ENCODE assay signal across 9 mouse cellular contexts in genomic region chr5:129063792-129064087, GRCm38 (mm10). TPM values are rescaled to one million over a fixed set of nuclear protein-coding genes. Genes with fewer than 3 reads are reported as not detected.
DNase-seq lines count a peak whose midpoint lies in the region; ATAC-seq and TF ChIP-seq lines count a peak whose summit lies in the region.
"Had no signal": no experiment of that assay in that cellular context is flagged by ENCODE, and none has a peak within 500 bp of the region (broad histone marks: within the 10 kb centered on the region; RNA-seq: fewer than 3 reads in every experiment).

No protein-coding gene starts in this region.

- H3K4me2 ChIP-seq in heart, embryonic 15.5 days: peak overlapping the region; percentile 52
- peak overlapping the region; percentile 38 for H3K4me2 ChIP-seq in hindbrain, embryonic 11.5 days (replicated peaks; ENCODE audit: low read depth, low read length)
- peak overlapping the region; percentile 53 for H3K4me2 ChIP-seq in midbrain, embryonic 13.5 days (replicated peaks)
- H3K4me2 ChIP-seq: liver, embryonic 13.5 days had no signal

- TF ChIP-seq CTCF in cortical plate, adult 2 months (IDR thresholded peaks at IDR 0.05; ENCODE audit: extremely low read depth, insufficient read depth, low read length): no peak

- no peak for ATAC-seq in heart, embryonic 15.5 days (replicated peaks; ENCODE audit: insufficient number of reproducible peaks, insufficient read depth, low FRiP score, low read depth)
- peak; percentile 47 for ATAC-seq in hindbrain, embryonic 11.5 days (ENCODE audit: low FRiP score)
- ATAC-seq in midbrain, embryonic 13.5 days: peak; percentile 35; the same call in 1 of the 2 replicates
- ATAC-seq in megakaryocyte-erythroid progenitor cell, adult 5-6 weeks (replicated peaks; ENCODE audit: low FRiP score, low TSS enrichment, poor library complexity, severe bottlenecking): no peak

- peaks cover 32% of the 10 kb centered on the region for H3K27me3 ChIP-seq in heart, embryonic 15.5 days
- H3K27me3 ChIP-seq in hindbrain, embryonic 11.5 days (ENCODE audit: control insufficient read depth, insufficient read depth, low read length): peaks cover 3% of the 10 kb centered on the region; the same call in 1 of the 2 replicates
- H3K27me3 ChIP-seq in midbrain, embryonic 13.5 days: peaks cover 16% of the 10 kb centered on the region

- intact Hi-C loops in heart, postnatal 10 days (cut with DNase I): loop anchor here (2.0 to 10.0 kb wide), 4 partner anchors 113 to 531 kb away; no protein-coding TSS in a partner anchor

- TF ChIP-seq POLR2A in cortical plate, adult 2 months (IDR thresholded peaks at IDR 0.05; ENCODE audit: extremely low read depth, insufficient read depth, low read length): no peak

- H3K4me1 ChIP-seq in heart, embryonic 15.5 days (replicated peaks): peaks cover 8% of the 10 kb centered on the region
- H3K4me1 ChIP-seq in cortical plate, adult 2 months (ENCODE audit: control insufficient read depth, insufficient read depth, low read length): peaks cover 8% of the 10 kb centered on the region
- no peaks in the 10 kb centered on the region for H3K4me1 ChIP-seq in hindbrain, embryonic 11.5 days (replicated peaks; ENCODE audit: control insufficient read depth, insufficient read depth, low read length)
- peaks cover 9% of the 10 kb centered on the region for H3K4me1 ChIP-seq in midbrain, embryonic 13.5 days (replicated peaks)
- H3K4me1 ChIP-seq: liver, embryonic 13.5 days had no signal

- H3K4me3 ChIP-seq in heart, embryonic 15.5 days: peak overlapping the region; percentile 13; the same call in 1 of the 2 replicates
- H3K4me3 ChIP-seq in cortical plate, adult 2 months (ENCODE audit: insufficient read depth, low read length): peak overlapping the region; percentile 3; the same call in 1 of the 2 replicates
- H3K4me3 ChIP-seq in hindbrain, embryonic 11.5 days (ENCODE audit: low read depth, low read length): no peak overlapping the region
- H3K4me3 ChIP-seq in midbrain, embryonic 13.5 days (replicated peaks): peak overlapping the region; percentile 17
- H3K4me3 ChIP-seq: liver, embryonic 13.5 days had no signal

- no peak overlapping the region for H3K9ac ChIP-seq in heart, embryonic 15.5 days
- peak overlapping the region; percentile 23; the same call in 1 of the 2 replicates for H3K9ac ChIP-seq in hindbrain, embryonic 11.5 days (ENCODE audit: low read depth, low read length)
- H3K9ac ChIP-seq in midbrain, embryonic 13.5 days (replicated peaks): peak overlapping the region; percentile 32; the same call in 1 of the 2 replicates
- H3K9ac ChIP-seq: liver, embryonic 13.5 days had no signal

- no peaks in the 10 kb centered on the region for H3K36me3 ChIP-seq in heart, embryonic 15.5 days
- no peaks in the 10 kb centered on the region for H3K36me3 ChIP-seq in hindbrain, embryonic 11.5 days (ENCODE audit: control insufficient read depth, insufficient read depth, low read length)
- H3K36me3 ChIP-seq in midbrain, embryonic 13.5 days: no peaks in the 10 kb centered on the region
- H3K36me3 ChIP-seq: liver, embryonic 13.5 days had no signal

- 41% methylated on average over 8 of the region's 8 CpGs for WGBS in heart, embryonic 15.5 days
- 44% methylated on average over 8 of the region's 8 CpGs for WGBS in hindbrain, embryonic 11.5 days
- WGBS in midbrain, embryonic 13.5 days: 56% methylated on average over 8 of the region's 8 CpGs

- no peak for DNase-seq in heart, postnatal 10 days
- no peak for DNase-seq in hindbrain, embryonic 11.5 days (ENCODE audit: low spot score)
- DNase-seq in MN1 (ENCODE audit: low spot score): no peak
- no peak for DNase-seq in spleen, adult 18-20 months

- no peaks in the 10 kb centered on the region for H3K9me3 ChIP-seq in heart, embryonic 15.5 days (replicated peaks)
- no peaks in the 10 kb centered on the region for H3K9me3 ChIP-seq in hindbrain, embryonic 11.5 days (ENCODE audit: control insufficient read depth, low read length)
- H3K9me3 ChIP-seq in midbrain, embryonic 13.5 days: no peaks in the 10 kb centered on the region
- H3K9me3 ChIP-seq: liver, embryonic 13.5 days had no signal

- H3K27ac ChIP-seq in heart, embryonic 15.5 days: no peak overlapping the region
- H3K27ac ChIP-seq in cortical plate, adult 2 months (ENCODE audit: insufficient read depth, low read length): no peak overlapping the region
- H3K27ac ChIP-seq in hindbrain, embryonic 11.5 days (ENCODE audit: low read depth, low read length): no peak overlapping the region
- H3K27ac ChIP-seq in midbrain, embryonic 13.5 days: no peak overlapping the region
- H3K27ac ChIP-seq: liver, embryonic 13.5 days had no signal

RNA-seq across cellular contexts. Expression of gene Adgrd1, which starts 32.8 kb away (rescaled TPM):
- 2.4 and 3.1 TPM in 2 replicates for polyA plus RNA-seq in heart, embryonic 15.5 days (2015; fragmentation: Nextera tagmentation; extraction: Ambion mirVana)
- total RNA-seq in heart, postnatal 10 days (2021): 1 to 10 TPM; 6.5 to 8.5 TPM
- 3.1 and 3.5 TPM in 2 replicates for polyA plus RNA-seq in cortical plate, adult 2 months (2012; rRNA removed)
- polyA plus RNA-seq in hindbrain, embryonic 11.5 days (2014; fragmentation: Nextera tagmentation; extraction: Ambion mirVana): 0.05 and 0.20 TPM in 2 replicates
- polyA plus RNA-seq in midbrain, embryonic 13.5 days (2015; fragmentation: Nextera tagmentation; extraction: Ambion mirVana): 0.12 and 0.15 TPM in 2 replicates
- total RNA-seq in megakaryocyte-erythroid progenitor cell, adult 5-6 weeks (2014; fragmentation: Nextera tagmentation): 0.94 and 1.1 TPM in 2 replicates
- total RNA-seq in megakaryocyte-erythroid progenitor cell, adult 5-6 weeks (2017): 0.14 TPM in 1 of 2 replicates, not detected in the other

RNA-seq across cellular contexts. Expression of gene Ran, which starts 43.9 kb away (rescaled TPM):
- polyA plus RNA-seq in heart, embryonic 15.5 days (2015; fragmentation: Nextera tagmentation; extraction: Ambion mirVana): 321 and 323 TPM in 2 replicates
- total RNA-seq in heart, postnatal 10 days (2021): 100 to 1,000 TPM; 121 TPM
- 127 and 133 TPM in 2 replicates for polyA plus RNA-seq in cortical plate, adult 2 months (2012; rRNA removed)
- polyA plus RNA-seq in hindbrain, embryonic 11.5 days (2014; fragmentation: Nextera tagmentation; extraction: Ambion mirVana): 799 and 828 TPM in 2 replicates
- 529 and 559 TPM in 2 replicates for polyA plus RNA-seq in midbrain, embryonic 13.5 days (2015; fragmentation: Nextera tagmentation; extraction: Ambion mirVana)
- total RNA-seq in megakaryocyte-erythroid progenitor cell, adult 5-6 weeks (2014; fragmentation: Nextera tagmentation): 542 and 563 TPM in 2 replicates
- 903 and 978 TPM in 2 replicates for total RNA-seq in megakaryocyte-erythroid progenitor cell, adult 5-6 weeks (2017)

RNA-seq across cellular contexts. Expression of gene Stx2, which starts 55.4 kb away (rescaled TPM):
- 21.0 and 25.7 TPM in 2 replicates for polyA plus RNA-seq in heart, embryonic 15.5 days (2015; fragmentation: Nextera tagmentation; extraction: Ambion mirVana)
- 10 to 100 TPM; 20.0 to 23.2 TPM for total RNA-seq in heart, postnatal 10 days (2021)
- 44.0 and 50.3 TPM in 2 replicates for polyA plus RNA-seq in cortical plate, adult 2 months (2012; rRNA removed)
- polyA plus RNA-seq in hindbrain, embryonic 11.5 days (2014; fragmentation: Nextera tagmentation; extraction: Ambion mirVana): 25.1 and 31.0 TPM in 2 replicates
- polyA plus RNA-seq in midbrain, embryonic 13.5 days (2015; fragmentation: Nextera tagmentation; extraction: Ambion mirVana): 15.5 and 17.0 TPM in 2 replicates
- 126 and 134 TPM in 2 replicates for total RNA-seq in megakaryocyte-erythroid progenitor cell, adult 5-6 weeks (2014; fragmentation: Nextera tagmentation)
- 101 and 146 TPM in 2 replicates for total RNA-seq in megakaryocyte-erythroid progenitor cell, adult 5-6 weeks (2017)

Comparison
In these comparisons a context has a peak if more than half of its experiments do, and no peak if none do; other contexts are left out.
1. ATAC-seq: peak in hindbrain, embryonic 11.5 days (single experiment) and midbrain, embryonic 13.5 days (single experiment); none in heart, embryonic 15.5 days (single experiment) and megakaryocyte-erythroid progenitor cell, adult 5-6 weeks (single experiment).
2. Peak in every context shown above with its lines, with median percentiles within 50 percentile points of each other: H3K4me2 ChIP-seq.